Mouse (Mus musculus): Measurements from ENCODE around the gene Idua.
A peak's percentile ranks its signal among the peaks of the same experiment; 100 is the strongest.

Idua gene

GRCm38 (mm10) chr5:108691152-108691551 is 31.0 kb downstream of the Idua start:
- DNase-seq, result no peak

GRCm38 (mm10) chr5:108692271-108692670 is 32.1 kb downstream of the Idua start, which contains the start of gene Fgfrl1:
Gene Fgfrl1, plus strand, starts transcription at chr5:108692382.
- DNase-seq, result no peak

- DNase-seq, result no peak
These were observed 33.7 kb downstream of the Idua start for GRCm38 (mm10) chr5:108693872-108694288.

GRCm38 (mm10) chr5:108694352-108695261 is 34.5 kb downstream of the Idua start:
- DNase-seq, result no peak

- no peak for DNase-seq
These were observed 35.7 kb downstream of the Idua start for GRCm38 (mm10) chr5:108695861-108696260.

GRCm38 (mm10) chr5:108696542-108696941 is 36.4 kb downstream of the Idua start:
- no peak for DNase-seq

- DNase-seq, result no peak
These were observed 37.2 kb downstream of the Idua start for GRCm38 (mm10) chr5:108697341-108697753.

GRCm38 (mm10) chr5:108700346-108700745 is 40.2 kb downstream of the Idua start:
- no peak for DNase-seq

- no peak for DNase-seq
These were observed 41.4 kb downstream of the Idua start for GRCm38 (mm10) chr5:108701341-108702021.

- DNase-seq, result no peak
These were observed 43.9 kb downstream of the Idua start for GRCm38 (mm10) chr5:108703754-108704626.

GRCm38 (mm10) chr5:108707758-108708157 is 47.6 kb downstream of the Idua start:
- no peak for DNase-seq

- no peak for DNase-seq
These were observed 48.3 kb downstream of the Idua start for GRCm38 (mm10) chr5:108708419-108708818.

GRCm38 (mm10) chr5:108708981-108709731 is 49.0 kb downstream of the Idua start:
- DNase-seq, result no peak

GRCm38 (mm10) chr5:108711968-108712367 is 51.8 kb downstream of the Idua start:
- DNase-seq, result no peak

GRCm38 (mm10) chr5:108713096-108713495 is 53.0 kb downstream of the Idua start:
- DNase-seq, result no peak

GRCm38 (mm10) chr5:108713691-108714090 is 53.6 kb downstream of the Idua start:
- DNase-seq, result no peak

- DNase-seq, result peak; percentile 21
These were observed 54.0 kb downstream of the Idua start for GRCm38 (mm10) chr5:108714149-108714548.

GRCm38 (mm10) chr5:108715974-108716373 is 55.8 kb downstream of the Idua start:
- DNase-seq, result no peak

- DNase-seq, result peak; percentile 19
These were observed 57.9 kb downstream of the Idua start for GRCm38 (mm10) chr5:108718051-108718450.

GRCm38 (mm10) chr5:108719761-108720160 is 59.6 kb downstream of the Idua start:
- no peak for DNase-seq

GRCm38 (mm10) chr5:108724006-108724405 is 63.9 kb downstream of the Idua start:
- DNase-seq, result no peak
